Comparison of ENCODE assay signal across 8 mouse cellular contexts in genomic region chr12:32378528-32379295, GRCm38 (mm10). TPM values are rescaled to one million over a fixed set of nuclear protein-coding genes. Genes with fewer than 3 reads are reported as not detected.
DNase-seq lines count a peak whose midpoint lies in the region; ATAC-seq lines count a peak whose summit lies in the region.

Gene Ccdc71l, plus strand, starts transcription at chr12:32378704.

- DNase-seq in adipocyte (ENCODE audit: low spot score) = peak; percentile 92
- peak; percentile 86 for DNase-seq in embryo, embryonic 10 days (ENCODE audit: low spot score)
- DNase-seq in gastrocnemius, postnatal 10 days = peak; percentile 75
- peak; percentile 80 to 92 for DNase-seq in left cerebral cortex, postnatal 10 days (ENCODE audit: extremely low spot score in 1 of 2, low spot score in 2 of 2)
- DNase-seq in right cerebral cortex, postnatal 25 days = peak; percentile 83
- peak; percentile 78 to 81 for DNase-seq in urinary bladder, postnatal 4 days (ENCODE audit: low spot score in 2 of 2)

- ATAC-seq in inflammation-experienced regulatory T-cells, adult 6 months = peak; percentile 71
- peak; percentile 96 for ATAC-seq in megakaryocyte-erythroid progenitor cell, adult 5-6 weeks (replicated peaks; ENCODE audit: low FRiP score, low TSS enrichment, poor library complexity, severe bottlenecking)

- intact Hi-C loops in left cerebral cortex, postnatal 10 days (cut with DNase I) = no loop called here

RNA-seq across cellular contexts. Expression of gene Ccdc71l, which starts in this region (rescaled TPM):
- total RNA-seq in gastrocnemius, postnatal 10 days (2021) = 1 to 10 TPM; 5.0 to 5.1 TPM
- polyA plus RNA-seq in inflammation-experienced regulatory T-cells, adult 6 months (2017; shearing (Covaris generic)) = 1 to 10 TPM; 1.7 to 2.3 (median 1.8) TPM
- total RNA-seq in left cerebral cortex, postnatal 10 days (2021) = 10 to 100 TPM; 15.2 to 15.9 TPM
- 10.4 and 15.1 TPM in 2 replicates for total RNA-seq in megakaryocyte-erythroid progenitor cell, adult 5-6 weeks (2014; fragmentation: Nextera tagmentation)
- total RNA-seq in megakaryocyte-erythroid progenitor cell, adult 5-6 weeks (2017) = 17.1 and 23.9 TPM in 2 replicates

Comparison
In these comparisons a context has a peak if more than half of its experiments do, and no peak if none do; other contexts are left out.
1. Peak in every context shown above with its lines: DNase-seq and ATAC-seq.